Mouse (Mus musculus) intestine, embryonic 15.5 days (tissue): ENCODE measurements around the gene Inka1. TPM values are rescaled to one million over a fixed set of nuclear protein-coding genes. Genes with fewer than 3 reads are reported as not detected.
"Not testable (repeated sequence)": the region's sequence is repeated elsewhere in the genome, so short reads cannot be mapped to it uniquely, and the experiment has no call there.

ENCODE experiments used
- ATAC-seq: fragments of 200-750 bp; cut with Nextera tagmentation; 2 replicates; pipeline ENCODE4 v1.8.0; 2017; ENCODE audit warnings: moderate TSS enrichment, moderate library complexity
- H3K27ac ChIP-seq: fragments of 300-500 bp; sonication (generic); 2 replicates; pipeline ENCODE4 v1.5.1; 2015; ENCODE audit warnings: mild to moderate bottlenecking, inconsistent platforms
- H3K27me3 ChIP-seq: fragments of 300-500 bp; sonication (generic); replicated peaks from 2 replicates; pipeline ENCODE4 v1.6.1; 2015; ENCODE audit warnings: inconsistent platforms
- H3K36me3 ChIP-seq: fragments of 300-500 bp; sonication (generic); 2 replicates; pipeline ENCODE4 v1.6.1; 2015; ENCODE audit warnings: inconsistent platforms
- H3K4me1 ChIP-seq: fragments of 300-500 bp; sonication (generic); replicated peaks from 2 replicates; pipeline ENCODE4 v1.6.1; 2015; ENCODE audit warnings: inconsistent platforms
- H3K4me2 ChIP-seq: fragments of 300-500 bp; sonication (generic); replicated peaks from 2 replicates; pipeline ENCODE4 v1.6.1; 2015; ENCODE audit warnings: mild to moderate bottlenecking, inconsistent platforms
- H3K4me3 ChIP-seq: fragments of 300-500 bp; sonication (generic); replicated peaks from 2 replicates; pipeline ENCODE4 v1.5.1; 2015; ENCODE audit warnings: inconsistent platforms
- H3K9ac ChIP-seq: fragments of 300-500 bp; sonication (generic); 2 replicates; pipeline ENCODE4 v1.6.1; 2015; ENCODE audit warnings: inconsistent platforms
- H3K9me3 ChIP-seq: fragments of 300-500 bp; sonication (generic); 2 replicates; pipeline ENCODE4 v1.6.1; 2016; ENCODE audit warnings: inconsistent platforms
- WGBS: fragments of 180-500 bp; shearing (Covaris S2); methylation state at CpG from one replicate; pipeline ENCODE4 v1.1.7; 2015; 5-methylcytosine and 5-hydroxymethylcytosine counted together
- polyA plus RNA-seq: library from polyadenylated mRNA; unstranded; fragments of >200 nt; fragmentation: Nextera tagmentation; extraction: Ambion mirVana; gene quantifications from 2 replicates; pipeline ENCODE4 v1.2.1, GENCODE M21; 2015

Inka1 gene
- 40.3 and 41.8 TPM in 2 replicates for polyA plus RNA-seq

DNA sequence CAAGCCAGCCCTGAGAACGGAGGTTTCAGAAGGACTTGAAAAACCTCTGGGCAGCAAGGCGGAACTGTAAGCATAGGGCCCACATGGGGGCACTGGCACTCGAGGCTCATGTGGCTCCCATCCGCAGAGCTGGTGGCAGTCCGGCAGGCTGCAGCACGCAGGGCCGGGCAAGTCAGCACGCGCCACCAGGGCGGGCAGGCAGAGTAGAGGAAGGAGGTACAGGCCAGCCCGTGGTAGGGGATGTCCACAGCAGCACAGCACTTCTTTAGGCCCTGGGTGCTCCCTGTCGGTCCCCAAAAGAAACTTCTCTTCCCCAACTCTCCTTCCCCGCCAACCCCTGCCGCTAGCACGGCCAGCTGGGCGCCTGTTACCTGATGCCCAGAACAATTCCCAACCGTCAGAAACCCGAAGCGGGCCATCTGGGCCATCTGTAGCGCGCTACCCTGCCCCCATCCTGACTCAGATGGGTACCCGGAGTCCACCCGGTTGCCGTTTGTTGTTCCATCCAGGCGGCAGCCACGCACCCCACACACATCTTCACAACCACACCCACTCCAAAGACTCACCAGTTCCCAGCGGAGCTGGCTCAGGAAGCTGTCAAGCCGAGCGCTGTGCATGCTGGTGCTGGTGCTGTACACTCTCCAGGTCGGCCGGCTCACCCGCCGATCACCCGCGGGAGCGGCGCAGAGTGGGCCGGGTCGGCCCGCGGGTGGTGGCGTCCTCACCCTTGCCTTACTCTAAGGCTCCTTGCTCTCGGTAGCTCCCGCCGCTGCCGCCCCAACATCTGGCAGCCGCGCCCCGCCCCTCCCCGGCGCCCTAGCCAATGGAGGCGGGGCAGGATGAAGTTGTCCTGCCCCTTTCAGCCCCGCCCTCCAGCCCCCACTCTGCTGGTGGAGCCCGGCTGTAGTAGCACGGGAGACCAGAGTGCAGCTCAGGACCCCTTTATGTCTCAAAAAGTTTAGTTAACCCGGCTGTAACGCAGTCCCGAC, at the start of gene Inka1:
Gene Inka1, minus strand, starts transcription at position 749 of the 989 bp plus-strand sequence.
- no peaks in the 10 kb centered on the region for H3K27me3 ChIP-seq
- H3K4me2 ChIP-seq: peak within 1 kb of the TSS; percentile 87
- no peaks in the 10 kb centered on the region for H3K36me3 ChIP-seq
- H3K4me1 ChIP-seq: peaks cover 42% of the 10 kb centered on the region
- H3K27ac ChIP-seq: peak within 1 kb of the TSS; percentile 99
- H3K9ac ChIP-seq: peak within 1 kb of the TSS; percentile 77
- no peaks in the 10 kb centered on the region for H3K9me3 ChIP-seq
- under 1% methylated on average over 58 of the region's 58 CpGs for WGBS
- ATAC-seq: peak; percentile 81
- peak within 1 kb of the TSS; percentile 79 for H3K4me3 ChIP-seq

DNA sequence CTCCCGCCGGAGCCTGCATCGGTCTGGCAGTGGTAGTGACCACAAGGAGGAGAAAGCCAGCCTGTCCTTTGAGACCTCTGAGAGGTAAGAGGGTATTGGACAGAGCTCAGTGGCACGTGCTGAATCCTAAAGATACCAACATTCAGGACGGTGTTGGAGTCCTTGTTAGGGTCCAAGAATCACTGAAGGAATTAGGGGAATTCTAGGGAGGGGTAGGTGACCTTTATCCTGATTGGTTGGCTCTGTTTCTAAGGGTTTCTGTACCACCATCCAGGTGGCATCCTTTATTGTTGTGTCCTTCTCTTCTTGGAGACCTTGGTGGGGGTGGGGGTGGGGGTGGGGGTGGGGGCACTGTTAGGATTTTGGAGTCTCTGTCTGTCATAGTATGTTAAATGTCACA, 46.4 kb upstream of the Inka1 start:
- 93% methylated on average over 5 of the region's 5 CpGs for WGBS
- Histone ChIP-seq H3K27ac (no peak overlapping the region), H3K9ac (no peak overlapping the region), H3K4me3 (no peak overlapping the region), H3K4me2 (no peak overlapping the region), H3K27me3 (no peaks in the 10 kb centered on the region), H3K9me3 (no peaks in the 10 kb centered on the region), H3K4me1 (no peaks in the 10 kb centered on the region), H3K36me3 (peaks cover 24% of the 10 kb centered on the region)
- ATAC-seq: no peak

DNA sequence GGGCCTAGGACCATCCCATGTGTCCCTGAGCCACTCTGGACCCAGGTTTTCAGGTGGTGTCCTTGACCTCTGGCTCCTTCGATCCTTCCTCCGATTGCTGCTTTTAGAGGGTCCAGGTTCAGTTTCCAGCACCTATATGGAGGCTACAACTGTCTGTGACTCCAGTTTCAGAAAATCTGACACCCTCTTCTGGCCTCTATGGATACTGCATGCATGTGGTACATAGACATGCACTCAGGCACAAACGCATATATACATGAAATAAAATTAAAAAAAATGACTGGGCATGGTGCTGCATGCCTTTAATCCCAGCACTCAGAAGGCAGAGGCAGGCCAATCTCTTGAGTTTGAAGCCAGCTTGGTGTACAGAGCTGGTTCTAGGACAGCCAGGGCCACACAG, 42.2 kb upstream of the Inka1 start:
- Histone ChIP-seq H3K27me3 (no peaks in the 10 kb centered on the region), H3K9ac (no peak overlapping the region), H3K4me3 (no peak overlapping the region), H3K36me3 (peaks cover 25% of the 10 kb centered on the region), H3K4me1 (no peaks in the 10 kb centered on the region), H3K9me3 (no peaks in the 10 kb centered on the region), H3K27ac (no peak overlapping the region), H3K4me2 (no peak overlapping the region)
- whole genome bisulfite sequencing: 96% methylated on average over 3 of the region's 3 CpGs
- ATAC-seq: no peak

DNA sequence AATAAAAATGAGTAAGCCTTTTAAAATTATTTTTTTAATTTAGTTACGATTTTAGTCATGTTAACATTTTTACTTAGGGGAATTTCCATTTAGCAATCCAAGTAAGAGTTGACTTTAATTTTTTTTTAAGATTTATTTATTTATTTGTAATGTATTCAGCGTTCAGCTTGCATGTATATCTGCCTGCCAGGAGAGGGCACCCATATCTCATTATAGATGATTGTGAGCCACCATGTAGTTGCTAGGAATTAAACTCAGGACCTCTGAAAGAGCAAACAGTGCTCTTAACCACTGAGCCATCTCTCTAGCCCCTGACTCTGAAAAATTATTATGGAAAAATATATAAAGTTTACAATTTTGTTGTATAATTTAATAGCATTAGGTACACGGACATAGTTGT, 40.9 kb upstream of the Inka1 start:
- Histone ChIP-seq H3K9ac (no peak overlapping the region), H3K4me3 (no peak overlapping the region), H3K27ac (no peak overlapping the region), H3K4me2 (no peak overlapping the region), H3K4me1 (no peaks in the 10 kb centered on the region), H3K9me3 (no peaks in the 10 kb centered on the region), H3K27me3 (no peaks in the 10 kb centered on the region), H3K36me3 (peaks cover 21% of the 10 kb centered on the region)
- ATAC-seq: no peak
- 89% methylated on average over 3 of the region's 3 CpGs for WGBS

DNA sequence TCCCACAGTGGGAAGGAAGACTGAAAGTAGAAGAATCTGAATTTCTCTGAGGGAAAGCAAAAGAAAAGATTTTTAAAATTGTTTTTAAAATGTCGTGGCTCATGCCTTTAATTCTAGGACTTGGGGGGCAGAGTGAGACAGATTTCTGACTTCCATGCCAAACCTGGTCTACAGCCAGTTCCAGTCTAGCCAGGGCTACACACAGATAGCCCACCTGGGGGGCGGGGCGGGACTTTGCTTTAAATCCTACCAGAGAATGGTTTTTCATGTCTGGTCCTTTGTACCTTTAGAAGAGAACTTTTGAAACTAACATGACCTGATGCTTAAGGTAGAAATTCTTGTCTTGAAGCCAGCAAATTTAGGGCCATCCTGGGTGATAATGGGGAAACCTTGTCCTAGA, 37.5 kb upstream of the Inka1 start:
- ATAC-seq: no peak
- H3K4me3 ChIP-seq: no peak overlapping the region
- peaks cover 16% of the 10 kb centered on the region for H3K36me3 ChIP-seq
- no peaks in the 10 kb centered on the region for H3K9me3 ChIP-seq
- 91% methylated on average over 3 of the region's 3 CpGs for WGBS
- H3K9ac ChIP-seq: no peak overlapping the region
- H3K27ac ChIP-seq: no peak overlapping the region
- H3K27me3 ChIP-seq: no peaks in the 10 kb centered on the region
- H3K4me2 ChIP-seq: no peak overlapping the region
- H3K4me1 ChIP-seq: no peaks in the 10 kb centered on the region

DNA sequence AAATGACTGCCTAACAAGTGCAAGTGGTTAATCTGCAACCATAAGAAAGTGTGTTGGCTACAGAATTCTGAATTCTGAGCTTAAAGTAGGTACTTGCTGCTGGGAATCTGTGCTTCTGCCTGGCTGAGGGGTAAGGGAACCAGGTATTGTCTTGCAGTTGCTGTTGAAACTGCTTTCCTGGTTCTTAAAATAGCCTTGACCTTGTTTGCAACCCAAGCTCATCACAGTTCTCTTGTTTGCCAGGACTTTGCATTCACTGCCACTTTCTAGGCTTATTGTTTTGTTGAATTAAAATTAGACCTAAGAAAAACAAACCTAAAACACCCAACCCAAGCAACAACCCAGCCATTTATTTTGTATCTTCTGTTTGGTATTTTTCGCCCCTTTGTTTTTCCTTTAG, 35.1 kb upstream of the Inka1 start:
- ATAC-seq: no peak
- 90% methylated on average over 1 of the region's 1 CpGs for WGBS

DNA sequence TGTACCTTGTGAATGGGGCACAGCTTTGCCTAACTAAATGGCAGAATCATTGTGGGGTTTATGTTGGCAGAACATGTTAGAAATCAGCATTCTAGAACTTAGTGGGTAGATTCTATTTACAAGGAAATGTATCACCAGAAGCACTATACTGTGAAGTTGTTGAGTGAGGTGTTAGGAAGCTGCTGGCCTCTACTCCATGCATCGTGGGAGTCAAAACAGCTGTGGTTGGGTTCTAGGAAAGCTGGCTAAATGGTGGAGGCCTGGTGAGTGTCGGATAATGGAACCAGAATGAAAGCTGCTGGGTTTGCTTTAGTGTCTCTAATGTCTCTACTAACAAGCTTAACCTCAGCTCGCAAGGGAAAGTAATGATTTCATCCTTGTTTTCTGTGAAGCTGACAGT, 31.4 kb upstream of the Inka1 start:
- Histone ChIP-seq H3K9ac (no peak overlapping the region), H3K4me3 (no peak overlapping the region), H3K27me3 (no peaks in the 10 kb centered on the region), H3K4me1 (no peaks in the 10 kb centered on the region), H3K27ac (no peak overlapping the region), H3K36me3 (no peaks in the 10 kb centered on the region), H3K4me2 (no peak overlapping the region), H3K9me3 (no peaks in the 10 kb centered on the region)
- WGBS: 87% methylated on average over 3 of the region's 3 CpGs
- no peak for ATAC-seq

More for the DNA sequence above, 35.1 kb upstream of the Inka1 start:
- Histone ChIP-seq H3K27ac (no peak overlapping the region), H3K9ac (no peak overlapping the region), H3K9me3 (no peaks in the 10 kb centered on the region), H3K4me1 (no peaks in the 10 kb centered on the region), H3K36me3 (peaks cover 9% of the 10 kb centered on the region; the same call in 1 of the 2 replicates), H3K4me2 (no peak overlapping the region), H3K4me3 (no peak overlapping the region), H3K27me3 (no peaks in the 10 kb centered on the region)

DNA sequence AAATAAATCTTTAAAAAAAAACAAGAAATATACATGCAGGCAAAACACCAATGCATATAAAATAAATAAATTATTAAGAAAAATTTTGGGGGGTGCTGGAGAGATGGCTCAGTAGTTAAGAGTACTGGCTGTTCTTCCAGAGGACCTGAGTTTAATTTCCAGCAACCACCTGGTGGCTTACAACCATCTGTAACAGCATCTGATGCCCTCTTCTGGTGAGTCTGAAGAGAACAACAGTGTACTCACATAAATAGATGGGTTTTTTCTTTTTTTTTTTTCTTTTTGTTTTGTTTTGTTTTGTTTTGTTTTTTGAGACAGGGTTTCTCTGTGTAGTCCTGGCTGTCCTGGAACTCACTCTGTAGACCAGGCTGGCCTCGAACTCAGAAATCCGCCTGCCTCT, 27.9 kb upstream of the Inka1 start:
- not testable (repeated sequence) for H3K9ac ChIP-seq, H3K4me3 ChIP-seq, H3K27ac ChIP-seq, H3K4me1 ChIP-seq, H3K36me3 ChIP-seq, ATAC-seq, H3K9me3 ChIP-seq, H3K4me2 ChIP-seq, H3K27me3 ChIP-seq
- WGBS: 91% methylated on average over 2 of the region's 2 CpGs

DNA sequence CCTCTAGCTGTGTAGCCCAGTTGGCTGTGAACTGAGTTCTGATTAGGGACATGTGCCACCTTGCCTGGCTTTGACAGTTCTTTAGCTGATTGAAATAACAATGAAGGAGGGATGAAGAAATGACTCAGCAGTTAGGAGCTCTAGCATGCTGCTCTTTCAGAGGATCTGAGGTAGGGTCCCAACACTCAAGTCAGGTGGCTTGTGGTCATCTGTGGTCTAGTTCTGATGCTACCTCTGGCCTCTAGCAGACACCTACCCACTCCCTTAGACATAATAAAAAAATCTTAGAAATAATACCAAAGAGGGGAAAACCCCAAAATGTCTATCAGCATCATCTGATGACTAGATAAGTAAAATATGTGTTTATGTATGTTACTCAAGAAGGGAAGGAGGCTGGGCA, 24.7 kb upstream of the Inka1 start:
- no peak overlapping the region for H3K27ac ChIP-seq
- no peaks in the 10 kb centered on the region for H3K36me3 ChIP-seq
- no peak overlapping the region for H3K9ac ChIP-seq
- H3K4me3 ChIP-seq: no peak overlapping the region
- no peak for ATAC-seq
- 0 out of 2 replicates have a peak, but pooled peaks cover 5% of the 10 kb centered on the region for H3K4me1 ChIP-seq
- no peak overlapping the region for H3K4me2 ChIP-seq
- no peaks in the 10 kb centered on the region for H3K9me3 ChIP-seq
- H3K27me3 ChIP-seq: no peaks in the 10 kb centered on the region

DNA sequence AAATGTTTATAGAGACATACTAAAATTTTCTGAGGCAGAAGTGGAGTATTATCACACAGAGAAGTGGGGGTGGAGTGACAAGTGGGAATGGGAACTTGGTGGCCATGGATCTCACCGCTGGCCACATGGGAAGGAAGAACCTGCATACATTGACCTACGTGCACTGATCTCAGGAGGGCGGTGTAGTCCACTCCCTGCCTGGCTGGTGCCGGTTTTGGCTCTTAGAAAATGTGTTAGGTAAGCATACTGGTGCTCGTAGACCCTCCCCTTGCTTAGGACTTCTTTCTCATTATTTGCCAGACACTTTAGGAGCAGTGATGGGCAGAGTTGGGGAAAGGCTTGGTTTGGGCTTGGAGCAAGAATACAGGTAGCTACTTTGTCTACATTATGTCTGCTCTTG, 22.4 kb upstream of the Inka1 start:
- H3K4me2 ChIP-seq: no peak overlapping the region
- WGBS: 90% methylated on average over 5 of the region's 5 CpGs

DNA sequence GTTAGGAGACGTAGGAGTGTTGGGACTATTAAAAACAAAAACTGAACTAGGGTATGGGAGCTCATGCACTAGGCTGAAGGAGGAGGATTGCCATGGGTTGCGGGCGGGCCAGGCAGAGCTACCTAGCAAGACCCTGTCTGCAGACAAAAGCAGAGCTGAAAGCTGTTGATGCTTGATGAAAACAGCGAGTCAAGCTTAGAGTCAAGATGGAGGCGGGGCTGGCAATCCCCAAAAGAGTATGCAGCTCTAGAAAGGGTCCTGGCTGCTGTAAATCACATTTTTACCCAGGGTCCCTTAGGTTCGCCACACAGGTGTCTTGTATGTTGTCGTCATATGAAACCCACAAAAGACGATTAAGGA, 17.8 kb upstream of the Inka1 start:
- peak overlapping the region; percentile 99 for H3K9ac ChIP-seq
- ATAC-seq: no peak
- 14% methylated on average over 8 of the region's 8 CpGs for WGBS
- H3K9me3 ChIP-seq: no peaks in the 10 kb centered on the region
- H3K4me1 ChIP-seq: peaks cover 12% of the 10 kb centered on the region
- H3K36me3 ChIP-seq: no peaks in the 10 kb centered on the region
- H3K4me3 ChIP-seq: peak overlapping the region; percentile 100
- H3K27ac ChIP-seq: peak overlapping the region; percentile 95; the same call in 1 of the 2 replicates
- H3K4me2 ChIP-seq: peak overlapping the region; percentile 73
- H3K27me3 ChIP-seq: no peaks in the 10 kb centered on the region

More for the DNA sequence above, 22.4 kb upstream of the Inka1 start:
- Histone ChIP-seq H3K27ac (no peak overlapping the region), H3K36me3 (no peaks in the 10 kb centered on the region), H3K9ac (no peak overlapping the region), H3K4me1 (peaks cover 12% of the 10 kb centered on the region), H3K27me3 (no peaks in the 10 kb centered on the region), H3K4me3 (no peak overlapping the region), H3K9me3 (no peaks in the 10 kb centered on the region)
- ATAC-seq: no peak

DNA sequence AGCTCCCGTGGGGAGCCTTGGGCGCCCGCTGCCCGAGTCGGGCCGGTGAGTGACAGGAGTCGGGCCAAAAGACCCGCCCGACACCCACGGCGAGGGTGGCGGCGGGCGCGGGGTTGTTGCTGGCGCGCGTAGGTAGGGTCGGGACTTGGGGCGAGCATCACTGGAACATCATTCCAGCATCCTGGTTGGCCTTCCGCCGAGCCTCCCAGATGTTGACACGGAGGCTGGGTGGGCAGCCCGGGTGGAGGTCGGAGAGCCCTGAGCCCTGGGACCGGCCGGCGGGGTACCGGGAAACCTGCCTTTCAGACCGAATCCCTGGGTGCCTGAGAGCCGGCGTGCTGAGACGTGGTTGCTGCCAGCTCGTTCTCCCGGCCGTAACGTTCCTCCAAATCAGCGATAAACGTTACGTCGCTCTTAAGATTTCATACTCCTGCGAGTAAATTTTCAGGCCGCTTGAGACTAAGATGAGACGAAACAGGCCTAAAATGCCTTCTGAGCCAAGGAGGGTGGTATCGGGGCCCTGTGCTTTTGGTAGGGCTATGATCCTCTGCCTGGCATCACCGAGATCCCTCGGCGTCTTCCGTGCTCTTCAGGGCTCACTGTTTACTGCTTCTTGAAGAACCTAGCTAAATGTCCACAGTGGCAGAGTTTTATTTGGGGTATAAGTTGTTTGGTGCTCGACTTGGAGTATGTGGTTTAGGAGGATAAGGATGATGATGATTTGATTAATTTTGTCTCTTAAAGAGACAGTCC, 17.3 kb upstream of the Inka1 start:
- ATAC-seq: peak; percentile 69
- Histone ChIP-seq H3K9ac (peak overlapping the region; percentile 99), H3K4me3 (peak overlapping the region; percentile 100), H3K27ac (peak overlapping the region; percentile 95), H3K27me3 (no peaks in the 10 kb centered on the region), H3K9me3 (no peaks in the 10 kb centered on the region), H3K4me2 (peak overlapping the region; percentile 73), H3K4me1 (peaks cover 10% of the 10 kb centered on the region), H3K36me3 (no peaks in the 10 kb centered on the region)
- WGBS: under 1% methylated on average over 50 of the region's 50 CpGs
